Mouse (Mus musculus) mouse embryonic stem cell (cell line): Measurements from ENCODE around the gene Cdk14.

Experiments
- in situ Hi-C, 2 experiments: fragments of 300-500 bp; cut with MboI; formaldehyde crosslinking; loops; 1 replicate in 1 of 2; 3 replicates in 1 of 2; pipeline ENCODE4 v1.14.3; 2019 to 2020; ENCODE audit warnings: low sequenced_read_pairs in 2 of 2, low pct_unique_long_range_greater_than_20kb in 1 of 2, mixed read lengths in 1 of 2; ENCODE audit not compliant: unreplicated experiment in 1 of 2

The Cdk14 gene

DNA sequence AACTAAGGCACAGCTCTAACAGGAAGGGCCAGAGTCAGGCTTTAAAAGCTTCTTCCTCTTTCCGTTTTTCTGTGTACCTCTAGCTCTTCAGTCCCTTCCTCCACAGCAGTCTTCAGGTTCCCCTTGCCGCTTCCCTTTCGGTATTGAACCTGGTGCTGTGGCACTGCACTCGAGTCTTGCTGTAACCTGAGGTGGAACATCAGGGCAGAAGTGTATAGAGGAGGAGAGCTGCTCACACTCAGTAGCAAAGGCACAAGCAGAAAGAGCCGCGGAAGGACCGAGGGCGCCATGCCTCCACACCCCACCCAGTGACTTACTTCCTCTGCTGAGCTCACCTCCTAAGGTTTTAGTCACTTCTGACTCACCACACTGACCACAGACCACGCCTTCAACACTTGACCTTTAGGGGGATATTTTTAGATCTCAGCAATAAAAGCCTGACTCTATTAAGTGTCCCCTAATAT lies at the start of gene Cdk14:
Gene Cdk14, minus strand, starts transcription at position 321 of the 464 bp plus-strand sequence.
- in situ Hi-C loops, result no loop called here

DNA sequence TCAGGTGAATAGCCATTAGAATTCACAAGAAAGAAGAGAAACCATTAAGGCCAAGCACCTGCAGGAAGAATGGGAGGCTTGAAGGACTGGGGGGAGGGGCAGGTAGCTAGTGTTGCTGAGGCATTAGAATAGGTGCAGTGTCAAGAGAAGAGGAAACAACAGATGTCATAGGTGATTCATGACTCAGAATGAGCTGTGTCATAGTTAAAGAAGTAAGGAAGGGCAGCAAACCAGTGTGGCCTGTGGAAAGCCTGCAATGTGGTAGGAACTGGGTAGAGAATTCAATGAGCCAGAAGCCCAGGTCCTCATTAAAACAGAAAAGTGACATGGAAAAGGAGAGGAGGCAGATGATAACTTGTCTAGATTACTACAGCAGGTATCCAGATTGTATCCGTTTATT lies 45.1 kb upstream of the Cdk14 start:
- in situ Hi-C loops, result no loop called here

DNA sequence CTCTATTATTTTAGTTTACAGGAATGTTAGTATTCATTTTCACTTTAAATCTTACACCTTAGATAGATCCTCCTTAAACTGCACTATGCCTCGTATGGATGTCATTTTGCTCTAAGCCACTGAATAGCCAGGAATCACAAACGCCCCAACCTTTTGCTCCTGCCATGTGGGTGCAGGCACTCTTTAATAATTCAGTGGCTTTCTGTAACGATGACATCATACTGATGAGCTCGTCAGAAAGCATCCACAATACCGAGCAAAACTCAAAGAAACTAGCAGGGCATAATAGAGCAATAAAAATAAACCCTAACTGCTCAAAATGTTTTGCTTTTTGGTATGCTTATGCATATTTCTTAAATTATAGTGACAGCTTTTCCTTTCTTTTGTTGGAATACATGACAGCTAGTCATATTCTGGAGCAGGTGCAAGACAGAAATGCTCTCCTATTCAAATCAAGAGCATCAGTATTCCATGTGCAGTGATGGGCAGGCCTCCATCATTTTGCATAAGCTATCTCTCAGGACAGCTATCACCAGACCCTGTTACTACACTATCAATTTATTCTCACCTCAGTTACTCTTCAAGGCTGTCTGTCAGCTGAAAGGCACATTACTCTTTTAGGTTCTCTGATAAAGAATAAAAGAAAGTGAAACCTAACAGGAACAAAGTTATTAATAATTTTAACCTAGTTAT lies 11.8 kb upstream of the Cdk14 start:
- in situ Hi-C loops, result no loop called here

DNA sequence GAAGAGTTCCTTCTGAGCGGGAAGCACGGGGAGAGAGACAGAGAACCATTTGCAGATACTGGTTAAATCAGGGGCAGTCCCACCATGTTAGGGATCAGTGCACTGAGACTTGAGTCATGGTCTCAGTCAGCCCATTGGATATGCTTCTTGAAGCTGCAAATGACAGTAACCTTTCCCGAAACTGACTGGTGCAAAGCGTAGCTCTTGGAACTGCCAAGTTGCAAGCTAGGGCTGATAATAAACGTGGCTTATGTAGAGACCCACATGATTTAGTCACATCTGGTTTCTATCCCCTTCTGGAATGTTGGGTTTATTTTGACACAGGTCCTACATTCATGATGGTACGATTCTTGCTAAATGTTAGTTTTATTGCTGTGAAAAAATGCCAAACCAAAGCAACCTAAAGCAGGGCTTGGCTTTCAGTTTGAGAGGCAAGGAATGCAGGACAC lies 3.6 kb upstream of the Cdk14 start:
- in situ Hi-C loops, result no loop called here

DNA sequence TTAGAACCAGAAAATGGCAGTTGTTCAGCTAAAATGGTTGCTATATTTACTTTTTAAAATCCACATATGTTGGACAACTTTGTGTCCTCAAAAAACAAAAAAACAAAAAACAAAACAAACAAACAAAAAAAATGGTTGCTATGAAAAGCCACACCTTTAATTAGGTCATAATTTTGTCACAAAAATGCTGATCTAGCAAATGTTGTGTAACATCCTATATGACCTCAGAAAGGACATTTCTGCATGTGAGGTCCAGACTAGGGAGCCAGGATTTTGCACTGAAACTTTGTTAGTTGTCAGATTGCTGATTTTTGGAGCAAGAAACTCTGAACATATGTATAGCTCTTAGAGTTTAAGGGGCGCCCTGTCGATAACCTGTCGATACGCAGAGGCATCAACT lies 3.0 kb upstream of the Cdk14 start:
- in situ Hi-C loops, result no loop called here

DNA sequence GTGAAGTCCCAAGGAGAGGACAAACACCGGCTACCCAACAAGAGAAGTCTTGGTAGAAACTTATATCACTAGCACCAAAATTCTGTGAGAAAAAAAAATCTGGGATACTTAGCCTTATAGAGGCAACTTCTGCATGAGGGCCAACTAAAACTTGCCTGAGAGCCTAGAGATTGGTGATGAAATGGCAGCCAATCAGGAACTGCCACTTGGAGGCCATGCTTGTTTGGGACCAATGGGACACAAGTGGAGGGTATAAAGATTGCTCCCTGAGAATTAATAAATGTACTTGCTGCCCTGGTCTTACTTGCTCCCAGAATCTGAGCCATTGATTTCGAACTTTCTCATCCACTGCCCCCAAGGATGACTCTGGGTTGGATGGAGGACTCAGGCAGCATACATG lies 1.3 kb upstream of the Cdk14 start:
- in situ Hi-C loops, result no loop called here

DNA sequence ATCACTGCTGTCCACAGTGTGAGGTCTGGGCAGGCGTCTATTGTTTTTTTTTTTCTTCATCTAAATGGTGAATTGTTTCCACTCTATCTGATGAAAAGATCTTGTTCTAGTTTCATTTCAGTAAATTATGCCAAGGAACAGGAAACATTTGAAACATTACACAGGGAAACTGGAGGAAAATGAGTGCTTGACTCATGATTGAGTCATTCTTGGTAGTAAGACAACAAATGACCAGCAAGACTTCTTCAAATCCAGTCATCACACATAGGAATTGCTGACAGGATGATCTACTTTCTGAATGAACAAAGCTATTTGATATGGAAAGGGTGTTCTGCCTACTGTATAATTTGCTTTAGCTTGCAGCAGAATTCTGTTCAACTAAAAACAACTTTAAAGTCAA lies 859 bp downstream of the Cdk14 start:
- in situ Hi-C loops, result no loop called here

DNA sequence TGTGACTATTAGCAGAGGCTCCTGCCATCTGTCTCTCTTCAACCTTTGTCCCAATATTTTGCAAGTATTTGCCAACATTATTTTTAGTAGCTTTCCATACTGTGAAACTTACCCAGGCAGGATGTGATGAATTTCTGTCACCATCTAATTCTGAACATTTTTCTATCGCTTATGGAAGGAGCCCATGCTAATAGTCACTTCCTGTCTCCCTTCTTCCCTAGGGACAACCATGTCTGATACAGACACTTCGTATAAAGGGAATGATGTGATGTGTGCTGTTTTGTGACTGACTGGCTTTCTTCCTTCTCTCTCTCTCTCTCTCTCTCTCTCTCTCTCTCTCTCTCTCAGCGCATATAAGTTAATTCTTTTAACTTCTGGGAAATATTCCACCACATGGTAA lies 5.3 kb downstream of the Cdk14 start:
- in situ Hi-C loops, result no loop called here

DNA sequence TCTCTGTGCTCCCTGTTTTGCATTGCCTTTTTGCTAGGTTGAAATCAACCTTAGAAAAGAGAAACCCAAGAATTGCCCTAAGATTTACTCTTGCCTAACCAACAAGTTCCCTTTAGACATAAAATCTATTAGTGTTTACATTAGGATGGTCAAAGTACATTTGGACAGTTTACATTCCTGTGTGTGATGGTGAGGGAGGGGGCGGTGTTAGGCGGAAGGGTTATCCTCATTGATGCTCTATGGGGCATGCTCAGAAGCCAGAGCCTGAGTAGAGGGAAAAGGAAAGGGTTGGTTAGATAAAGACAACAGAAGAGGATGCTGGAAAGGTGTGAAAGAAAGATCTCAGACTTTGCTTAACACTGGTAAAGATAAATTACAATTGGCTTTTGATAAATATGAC lies 8.2 kb downstream of the Cdk14 start:
- in situ Hi-C loops, result no loop called here

DNA sequence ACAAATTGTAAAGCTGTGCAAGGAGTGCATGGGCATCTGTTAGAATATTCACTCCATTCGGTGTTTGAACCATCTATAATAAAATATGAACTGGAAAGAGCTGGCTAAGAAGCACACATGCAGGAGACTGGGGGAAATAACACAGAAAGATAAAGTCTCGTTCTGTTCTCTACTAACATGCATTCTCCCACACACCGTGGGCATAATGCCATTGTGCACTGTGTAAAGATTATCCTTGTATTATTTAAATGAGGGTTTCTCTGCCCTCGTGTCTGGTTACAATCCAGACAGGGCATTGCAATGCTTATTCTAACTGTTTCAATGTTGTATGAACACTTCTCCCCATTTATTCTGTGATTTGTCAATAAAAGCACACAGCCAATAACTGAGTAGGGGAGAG lies 18.1 kb downstream of the Cdk14 start:
- in situ Hi-C loops, result no loop called here

DNA sequence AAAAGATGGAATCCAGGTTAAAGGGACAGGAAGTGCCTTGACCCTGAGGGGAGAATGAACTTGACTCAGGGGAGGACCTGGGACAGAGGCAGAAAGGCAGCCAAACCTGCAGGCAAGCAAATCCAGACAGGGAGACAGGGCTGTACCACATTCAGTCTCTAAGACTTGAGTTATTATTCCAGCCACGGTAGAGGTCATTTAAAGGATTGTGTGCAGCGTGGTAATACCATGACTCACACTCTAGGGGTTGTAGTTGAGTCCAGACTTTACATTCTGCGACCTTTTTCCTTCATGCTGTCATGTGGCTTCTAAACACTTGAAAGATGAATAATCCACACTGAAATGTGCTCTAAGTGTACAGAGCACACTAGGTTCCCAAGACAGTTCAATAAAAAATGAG lies 27.3 kb downstream of the Cdk14 start:
- in situ Hi-C loops, result no loop called here

DNA sequence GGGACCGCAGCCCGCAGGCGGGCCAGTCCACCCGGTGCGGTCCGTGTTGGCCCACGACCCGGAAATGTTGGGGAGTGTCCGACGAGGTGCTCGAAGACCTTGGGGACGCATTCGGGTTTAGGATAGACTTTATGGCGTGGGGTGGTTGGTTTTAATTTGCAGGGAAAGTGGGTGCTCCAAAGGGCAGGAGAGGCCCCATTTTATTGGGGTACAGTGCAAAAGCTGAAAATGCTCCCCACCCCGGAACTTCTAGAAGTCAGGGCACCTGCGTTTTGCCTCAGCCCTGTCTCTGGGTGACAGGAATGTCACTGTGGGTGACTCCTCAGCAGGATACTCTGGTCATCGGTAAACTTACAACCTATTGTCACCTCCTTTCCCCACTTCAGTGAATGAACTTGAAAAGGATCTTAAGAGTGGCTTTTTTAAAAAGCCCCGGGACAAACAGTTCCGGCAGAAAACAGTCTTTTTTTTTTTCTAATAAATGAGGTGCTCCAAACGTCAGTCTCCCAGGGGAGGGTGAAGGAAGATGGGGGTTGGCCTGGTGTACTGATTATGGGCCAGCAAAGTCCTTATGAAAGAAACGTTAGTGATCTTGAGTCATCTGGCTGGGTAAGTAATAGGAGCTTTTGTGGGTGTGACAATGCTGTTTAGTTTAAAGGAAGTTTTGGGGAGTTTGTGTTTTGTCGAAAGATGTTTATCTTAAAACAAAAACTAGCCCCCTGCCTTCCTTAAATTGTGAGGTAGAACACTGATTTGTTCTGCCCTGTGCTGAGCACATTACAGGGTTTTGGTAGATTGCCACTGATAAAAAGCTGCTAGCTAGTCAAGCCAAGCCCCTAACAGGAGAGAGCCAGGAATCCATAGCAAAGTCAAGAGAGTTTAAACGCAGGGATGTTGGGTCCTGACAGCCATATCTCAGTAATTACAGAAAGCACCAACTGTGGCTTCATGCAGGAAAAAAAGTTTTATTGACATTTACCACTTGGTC lies 39.1 kb downstream of the Cdk14 start:
- in situ Hi-C loops, result no loop called here

DNA sequence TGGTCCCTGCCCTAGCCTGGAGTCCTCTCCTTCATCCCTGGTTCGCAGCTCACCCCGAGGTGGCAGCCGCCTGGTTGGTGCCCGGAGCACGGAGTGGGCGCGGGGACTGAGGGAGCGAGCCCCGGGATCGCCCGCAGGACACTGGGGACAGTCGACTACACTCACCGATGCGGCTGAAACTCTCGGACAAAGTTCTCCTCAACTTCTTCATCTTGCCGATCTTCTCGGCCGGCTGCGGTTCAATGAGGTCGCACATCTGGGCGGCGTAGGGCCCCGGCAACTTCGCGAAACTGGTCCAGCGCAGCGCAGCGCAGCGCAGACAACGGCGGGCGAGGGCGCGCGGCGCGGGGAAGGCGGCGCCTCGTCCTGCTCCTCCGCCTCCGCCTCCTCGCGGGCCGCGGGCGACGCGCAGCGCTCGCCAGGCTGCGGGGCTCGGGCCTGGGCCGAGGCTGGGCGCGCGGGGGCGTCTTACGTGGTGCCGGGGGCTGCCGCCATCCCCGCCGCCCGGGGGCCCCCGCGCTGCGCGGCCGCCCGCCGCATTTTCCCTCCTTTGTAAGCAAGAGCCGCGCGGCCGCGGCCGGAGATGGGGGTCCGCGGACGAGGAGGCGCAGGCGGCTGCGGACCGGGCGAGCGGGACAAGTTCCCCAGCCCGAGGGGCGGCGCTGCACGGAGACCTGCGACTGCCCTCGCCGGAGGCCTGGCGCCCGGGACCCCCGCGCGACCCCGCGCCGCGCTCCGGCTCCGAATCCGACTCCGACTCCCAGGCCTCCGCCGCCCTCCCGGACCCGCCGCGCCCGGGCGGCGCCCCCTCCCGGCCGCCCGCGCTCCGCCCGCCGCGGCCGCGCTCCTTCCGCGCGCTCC lies 40.0 kb downstream of the Cdk14 start:
- in situ Hi-C loops, result no loop called here

DNA sequence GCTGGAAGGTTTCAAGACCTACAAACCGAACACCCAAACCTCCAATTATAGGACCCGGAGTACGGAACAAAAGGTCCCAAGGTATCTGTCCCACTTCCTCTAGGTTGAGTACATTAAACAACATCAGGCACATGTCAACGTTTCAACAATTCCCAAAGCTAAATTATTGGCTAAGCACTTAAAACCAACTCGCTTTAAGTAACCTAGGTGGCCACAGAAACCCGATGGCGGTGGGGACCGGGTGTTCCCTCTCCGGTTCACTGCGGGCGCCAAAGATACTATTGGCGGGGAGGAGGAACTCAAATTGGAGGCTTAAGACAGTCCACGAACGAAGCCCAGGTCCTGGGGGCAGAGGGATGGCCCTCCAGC lies 40.6 kb downstream of the Cdk14 start:
- in situ Hi-C loops, result no loop called here

DNA sequence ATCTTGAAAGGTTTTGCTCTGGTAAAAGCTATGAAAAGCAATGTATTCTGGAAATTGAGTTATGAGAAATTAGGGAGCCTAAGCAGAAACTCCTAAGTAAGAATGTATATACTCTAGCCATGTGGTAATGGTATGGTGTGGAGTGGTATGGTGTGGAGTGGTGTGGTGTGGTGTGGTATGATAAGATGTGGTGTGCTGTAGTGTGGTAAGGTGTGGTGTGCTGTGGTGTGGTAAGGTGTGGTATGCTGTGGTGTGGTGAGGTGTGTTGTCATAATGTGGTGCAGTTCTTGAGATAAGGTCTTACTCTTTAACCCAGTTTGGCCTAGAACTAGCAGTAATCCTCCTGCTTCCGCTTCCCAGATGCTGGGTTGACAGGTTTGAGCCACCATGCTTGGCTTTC lies 45.7 kb downstream of the Cdk14 start:
- in situ Hi-C loops, result loop anchor here in 1 of 2 experiments (25.0 kb wide), 1 partner anchor 412 kb away; no protein-coding TSS in a partner anchor

DNA sequence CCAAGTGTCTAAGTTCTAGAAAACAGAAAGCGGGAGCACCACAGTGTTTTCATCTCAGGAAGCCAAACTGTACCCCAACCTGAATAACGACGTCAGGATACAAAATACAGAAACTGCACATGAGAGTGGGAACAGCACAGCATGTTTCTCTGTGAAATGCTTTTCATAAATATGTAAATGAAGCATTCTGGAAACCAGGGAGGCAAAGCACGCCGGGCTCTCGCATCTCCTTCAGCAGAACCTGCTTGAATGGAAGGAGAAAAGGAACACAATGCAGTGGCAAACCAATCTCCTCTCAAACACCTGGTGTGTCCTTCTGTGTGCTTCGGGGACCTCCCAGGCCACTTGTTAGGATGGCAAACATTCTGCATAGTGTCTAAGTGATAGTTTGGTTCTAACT lies 46.6 kb downstream of the Cdk14 start:
- in situ Hi-C loops, result loop anchor here in 1 of 2 experiments (25.0 kb wide), 1 partner anchor 411 kb away; no protein-coding TSS in a partner anchor

DNA sequence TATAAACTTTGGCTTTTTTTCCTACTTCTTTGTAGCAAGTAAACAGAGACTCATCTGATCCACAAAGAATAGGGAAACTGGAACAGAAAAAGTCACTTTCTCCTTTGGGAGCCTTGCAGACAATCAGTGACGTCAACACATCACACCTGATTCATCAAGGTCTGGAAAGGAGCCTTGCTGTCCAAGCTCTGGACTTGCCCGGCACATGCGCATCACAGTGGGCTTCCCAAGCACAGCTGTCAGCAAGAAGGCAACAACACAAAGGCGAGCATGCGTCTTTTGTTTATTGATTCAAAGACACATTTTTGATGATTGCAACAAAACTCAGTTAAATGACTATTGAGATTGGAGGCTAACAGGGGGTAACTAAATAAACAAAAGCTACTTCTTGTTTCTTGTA lies 47.2 kb downstream of the Cdk14 start:
- in situ Hi-C loops, result loop anchor here in 1 of 2 experiments (25.0 kb wide), 1 partner anchor 411 kb away; no protein-coding TSS in a partner anchor

DNA sequence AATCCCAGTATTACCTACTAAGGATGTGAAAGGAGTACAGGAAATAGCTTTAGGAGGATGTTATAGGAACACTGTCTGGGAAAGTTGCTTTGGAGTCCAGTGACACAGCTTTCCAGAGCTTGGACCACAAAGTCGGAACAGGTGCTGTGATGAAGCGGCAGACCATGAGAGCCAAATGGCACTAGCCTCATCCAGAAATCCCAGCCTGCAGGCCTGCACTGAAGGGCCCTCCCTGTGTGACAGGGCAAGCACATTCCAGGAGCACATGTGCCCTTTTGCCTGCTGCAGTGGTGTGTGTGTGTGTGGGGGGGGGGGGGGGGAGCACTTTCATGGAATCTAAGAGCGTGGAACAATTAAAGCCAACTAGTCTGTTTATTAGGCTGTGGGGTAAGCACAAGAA lies 47.8 kb downstream of the Cdk14 start:
- in situ Hi-C loops, result loop anchor here in 1 of 2 experiments (25.0 kb wide), 1 partner anchor 410 kb away; no protein-coding TSS in a partner anchor
